Mouse (Mus musculus) cortical plate, adult 2 months (tissue): ENCODE measurements at regions not wholly inside any gene's neighbourhood (a gene's known extent, or its start where the extent isn't known, plus 50 kb on each side); places are given as distances from the start of the nearest gene placed in this dataset.

ENCODE experiments used
- CTCF ChIP-seq: fragments of 200-500 bp; IDR thresholded peaks from 2 replicates; pipeline ENCODE4 v1.5.1; 2011; ENCODE audit warnings: mild to moderate bottlenecking, control low read depth, low read length; ENCODE audit not compliant: insufficient read depth; ENCODE audit errors: extremely low read depth
- POLR2A ChIP-seq: fragments of 200-500 bp; IDR thresholded peaks from 2 replicates; pipeline ENCODE4 v1.6.1; 2011; ENCODE audit warnings: mild to moderate bottlenecking, low read length, control low read depth; ENCODE audit not compliant: insufficient read depth; ENCODE audit errors: extremely low read depth

DNA sequence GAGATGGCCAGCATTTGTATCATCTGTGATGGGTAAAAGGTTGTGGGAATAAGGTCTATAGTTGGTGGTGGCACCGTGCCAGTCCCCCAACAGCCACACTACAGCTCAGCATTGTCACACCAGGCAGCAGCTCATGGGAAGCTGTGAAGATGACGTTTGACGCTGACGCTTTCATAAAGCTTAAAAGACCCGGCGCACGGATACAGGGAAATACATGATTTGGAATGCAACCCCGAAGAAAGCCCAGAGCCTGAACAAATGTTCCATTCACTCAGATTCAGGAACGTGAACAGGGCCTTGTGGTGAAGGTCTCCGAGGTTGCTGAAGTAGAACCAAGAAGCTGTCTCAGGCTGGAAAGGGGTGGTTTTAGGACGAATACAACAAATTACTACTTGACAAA lies 82.4 kb upstream of the Exoc4 start:
- no peak for TF ChIP-seq CTCF
- TF ChIP-seq POLR2A = no peak
